Mouse (Mus musculus): ENCODE results near the gene Ovol1.

Gene Ovol1

DNA sequence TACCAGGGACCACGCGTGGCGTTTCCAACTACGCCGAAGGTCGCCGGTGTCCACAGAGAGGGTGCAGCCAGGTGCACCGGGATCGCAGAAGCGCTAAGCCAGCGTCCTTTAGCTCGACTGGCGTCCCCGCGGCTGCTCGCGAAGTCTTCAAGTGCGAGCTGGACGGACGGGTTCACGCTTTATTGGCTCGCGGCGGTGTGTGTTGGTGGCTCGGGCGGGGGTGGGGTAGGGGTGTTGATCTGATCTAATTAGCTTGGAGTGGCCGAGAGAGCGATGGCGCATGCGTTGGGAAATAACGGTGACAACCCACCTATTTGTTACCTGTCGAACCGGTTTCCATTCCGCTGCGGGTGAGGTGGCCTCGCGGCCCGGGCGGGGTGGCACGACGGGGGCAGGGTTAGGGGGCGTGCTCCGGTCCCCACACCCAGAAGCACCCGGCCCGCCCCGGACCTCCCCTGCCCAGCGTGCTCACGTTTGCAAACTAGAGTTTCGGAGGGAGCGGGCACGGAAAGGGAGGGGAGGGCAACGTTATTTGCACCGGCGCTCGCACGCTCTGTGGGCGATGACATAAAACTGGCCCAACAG, at the start of gene Ovol1:
TSS of gene Ovol1 (minus strand) at position 190 of the 585 bp plus-strand sequence.
- peak; percentile 80 for DNase-seq (ENCODE audit: low spot score in 2 of 2)

- peak; percentile 89 to 97 for DNase-seq (ENCODE audit: low spot score in 2 of 2)
These were observed 49.3 kb upstream of the Ovol1 start, which contains the start of gene Kat5 for GRCm38 (mm10) chr19:5609547-5610404. Gene Kat5 (minus strand): TSS chr19:5610237.

GRCm38 (mm10) chr19:5609171-5609546, 48.7 kb upstream of the Ovol1 start:
- DNase-seq (ENCODE audit: low spot score in 2 of 2), result no peak

DNA sequence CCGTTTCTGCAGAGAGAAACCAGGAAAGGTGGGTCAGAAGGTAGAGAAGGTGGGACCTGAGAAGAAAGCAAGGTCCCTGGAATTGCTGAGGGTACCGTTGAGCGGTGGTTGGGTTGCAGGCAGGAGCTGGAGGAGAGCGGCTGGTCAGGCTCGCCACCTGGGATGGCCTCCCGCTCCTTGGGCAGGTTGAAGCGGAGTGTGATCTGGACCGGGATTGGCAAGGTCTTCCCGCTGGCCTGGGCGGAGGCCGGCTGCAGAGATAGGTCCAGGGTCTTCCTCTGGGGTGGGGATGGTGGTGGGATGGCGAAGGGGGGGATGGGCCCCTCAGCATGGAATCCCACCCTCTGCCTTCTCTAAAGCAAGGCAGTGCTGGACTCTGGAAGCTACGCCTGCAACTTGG, 48.3 kb upstream of the Ovol1 start:
- no peak for DNase-seq (ENCODE audit: low spot score in 2 of 2)

GRCm38 (mm10) chr19:5607705-5608410, 47.4 kb upstream of the Ovol1 start:
- DNase-seq (ENCODE audit: low spot score in 2 of 2), result no peak

DNA sequence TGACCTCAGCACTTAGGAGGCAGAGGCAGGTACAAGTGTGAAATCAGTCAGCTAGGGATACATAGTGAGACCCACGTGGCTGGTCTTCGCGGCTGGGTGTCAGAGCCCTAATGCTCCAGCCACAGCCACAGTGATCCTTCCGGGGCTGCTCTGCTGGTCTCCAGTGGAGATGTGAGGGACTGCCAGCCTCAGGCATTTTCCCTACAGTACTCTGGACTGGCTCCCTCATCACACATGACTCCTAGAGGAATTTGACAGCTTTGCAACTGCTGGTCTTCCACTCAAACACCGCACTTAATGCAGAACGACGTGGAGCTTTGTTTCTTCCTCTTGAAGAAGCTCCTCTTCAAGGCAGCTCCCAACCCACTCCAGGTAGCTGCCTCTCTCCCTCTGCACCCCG, 45.8 kb upstream of the Ovol1 start:
- no peak for DNase-seq (ENCODE audit: low spot score in 2 of 2)

- DNase-seq (ENCODE audit: low spot score in 2 of 2), result no peak
These were observed 44.7 kb upstream of the Ovol1 start for GRCm38 (mm10) chr19:5605126-5605525.

DNA sequence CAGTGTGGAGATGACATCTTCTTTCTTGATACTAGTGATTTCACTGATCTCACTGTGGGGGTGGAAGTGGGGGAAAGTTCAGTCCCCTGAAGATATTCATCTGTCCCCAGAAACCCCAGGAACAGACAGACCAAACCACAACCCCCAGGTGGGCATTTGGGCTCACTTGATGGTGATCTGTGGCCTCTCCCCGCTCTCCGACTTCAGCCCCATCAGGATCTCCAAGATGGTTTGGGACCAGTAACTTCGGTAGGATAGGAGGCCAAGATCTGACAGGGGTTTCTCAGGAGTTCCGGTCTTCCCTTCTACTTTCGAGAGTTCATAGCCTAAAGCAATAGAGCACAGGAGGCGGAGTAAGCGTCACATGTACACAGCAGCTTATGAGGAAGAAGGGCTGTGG, 43.2 kb upstream of the Ovol1 start:
- no peak for DNase-seq (ENCODE audit: low spot score in 2 of 2)

- peak; percentile 66 for DNase-seq (ENCODE audit: low spot score in 2 of 2)
These were observed 41.5 kb upstream of the Ovol1 start, which contains the start of gene Rnaseh2c for GRCm38 (mm10) chr19:5601752-5602541. Gene Rnaseh2c (plus strand): TSS chr19:5601873.

- no peak for DNase-seq (ENCODE audit: low spot score in 2 of 2)
These were observed 38.8 kb upstream of the Ovol1 start for GRCm38 (mm10) chr19:5599224-5599623.

GRCm38 (mm10) chr19:5591888-5592287, 31.4 kb upstream of the Ovol1 start:
- no peak for DNase-seq (ENCODE audit: low spot score in 2 of 2)

GRCm38 (mm10) chr19:5589159-5589558, 28.7 kb upstream of the Ovol1 start:
- no peak for DNase-seq (ENCODE audit: low spot score in 2 of 2)

GRCm38 (mm10) chr19:5581995-5582394, 21.5 kb upstream of the Ovol1 start:
- DNase-seq (ENCODE audit: low spot score in 2 of 2), result no peak

DNA sequence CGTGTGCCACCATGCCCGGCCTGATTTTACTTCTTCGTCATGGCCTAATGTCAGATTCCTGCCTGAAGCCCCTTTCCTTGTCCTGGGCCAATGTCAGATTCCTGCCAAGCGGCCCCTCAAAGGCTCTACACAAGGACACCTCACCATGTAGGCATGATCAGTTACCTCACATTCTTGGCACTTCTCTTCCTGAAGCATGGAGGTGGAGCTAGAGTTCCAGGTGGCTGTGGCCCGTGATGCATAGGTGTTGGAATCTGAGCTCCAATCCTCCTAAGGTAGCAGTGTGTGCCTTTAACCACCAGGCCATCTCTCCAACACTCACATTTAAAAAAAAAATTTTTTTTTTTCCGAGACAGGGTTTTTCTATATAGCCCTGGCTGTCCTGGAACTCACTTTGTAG, 20.3 kb upstream of the Ovol1 start:
- no peak for DNase-seq (ENCODE audit: low spot score in 2 of 2)

DNA sequence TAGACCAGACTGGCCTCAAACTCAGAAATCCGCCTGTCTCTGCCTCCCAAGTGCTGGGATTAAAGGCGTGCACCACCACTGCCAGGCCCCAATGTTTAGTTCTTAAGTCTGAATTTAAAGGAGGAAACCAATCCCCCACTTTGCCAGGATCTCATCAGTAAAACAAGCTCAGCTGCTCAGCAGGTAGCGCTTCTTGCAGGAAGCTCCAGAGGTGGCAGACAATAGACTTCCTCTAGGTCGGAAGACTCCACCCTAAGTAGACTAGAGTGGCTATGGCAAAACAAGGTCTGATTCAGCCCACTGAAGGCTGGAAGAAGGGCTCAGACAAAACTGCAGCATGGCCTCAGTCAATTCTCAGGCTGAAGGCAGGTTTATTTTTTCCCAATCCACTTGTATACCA, 19.5 kb upstream of the Ovol1 start:
- DNase-seq (ENCODE audit: low spot score in 2 of 2), result no peak

- DNase-seq (ENCODE audit: low spot score in 2 of 2), result no peak
These were observed 14.9 kb upstream of the Ovol1 start for GRCm38 (mm10) chr19:5575336-5575735.

DNA sequence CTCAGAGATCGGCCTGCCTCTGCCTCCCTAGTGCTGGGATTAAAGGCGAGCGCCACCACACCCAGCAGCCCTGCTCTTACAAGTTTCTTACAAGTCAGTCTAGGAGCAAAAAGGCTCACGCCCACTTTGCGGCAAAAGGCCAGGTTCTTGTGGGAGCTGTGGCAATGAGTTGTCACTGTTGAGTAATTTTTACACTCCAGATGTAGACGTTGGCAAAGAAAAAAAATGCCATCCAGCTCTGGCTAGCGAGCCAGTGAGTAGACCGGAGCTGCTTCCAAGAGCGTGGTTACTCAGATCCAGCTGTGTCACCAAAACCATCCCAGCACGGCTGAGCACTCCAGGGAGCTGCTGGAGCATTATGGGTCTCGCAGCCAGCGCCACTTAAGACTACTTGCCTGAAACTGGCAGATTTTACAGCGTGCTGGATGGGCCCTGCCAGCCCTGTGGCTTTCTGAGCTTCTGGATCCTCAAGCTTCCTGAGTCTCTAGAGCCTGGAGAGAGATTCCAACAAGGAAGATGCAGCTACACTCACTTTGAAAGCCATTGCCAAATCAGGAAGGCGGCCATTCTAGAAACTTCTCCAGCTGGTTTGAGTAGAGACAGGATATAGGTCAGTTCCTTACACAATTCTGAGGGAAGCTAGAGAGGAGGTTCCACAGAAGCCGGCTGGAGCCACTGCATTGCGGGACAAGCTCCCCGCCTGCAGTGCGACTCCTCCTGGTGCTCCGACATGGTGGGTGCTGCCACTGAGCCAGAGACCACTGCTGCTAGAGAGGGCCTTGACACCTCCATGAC, 12.1 kb upstream of the Ovol1 start:
- DNase-seq (ENCODE audit: low spot score in 2 of 2), result no peak

DNA sequence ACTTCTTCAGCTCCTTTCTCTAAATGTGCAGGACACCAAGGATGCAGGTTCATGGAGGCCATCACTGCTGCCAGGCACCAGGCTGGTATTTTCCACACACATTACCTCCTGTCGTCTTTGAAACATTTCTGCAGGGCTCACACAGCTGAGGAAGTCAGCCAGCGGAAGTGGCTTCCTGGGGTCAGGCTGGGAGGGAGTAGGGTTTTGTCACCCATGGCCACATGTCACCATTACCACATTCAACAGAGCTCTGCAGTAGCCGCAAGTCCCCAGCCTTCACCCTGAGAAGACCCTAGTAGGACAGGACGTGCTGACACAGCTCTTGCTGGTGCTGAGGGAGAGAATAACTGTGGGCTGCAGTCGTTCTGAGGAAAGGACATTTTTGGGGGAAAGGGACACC, 11.4 kb upstream of the Ovol1 start:
- DNase-seq (ENCODE audit: low spot score in 2 of 2), result no peak

DNA sequence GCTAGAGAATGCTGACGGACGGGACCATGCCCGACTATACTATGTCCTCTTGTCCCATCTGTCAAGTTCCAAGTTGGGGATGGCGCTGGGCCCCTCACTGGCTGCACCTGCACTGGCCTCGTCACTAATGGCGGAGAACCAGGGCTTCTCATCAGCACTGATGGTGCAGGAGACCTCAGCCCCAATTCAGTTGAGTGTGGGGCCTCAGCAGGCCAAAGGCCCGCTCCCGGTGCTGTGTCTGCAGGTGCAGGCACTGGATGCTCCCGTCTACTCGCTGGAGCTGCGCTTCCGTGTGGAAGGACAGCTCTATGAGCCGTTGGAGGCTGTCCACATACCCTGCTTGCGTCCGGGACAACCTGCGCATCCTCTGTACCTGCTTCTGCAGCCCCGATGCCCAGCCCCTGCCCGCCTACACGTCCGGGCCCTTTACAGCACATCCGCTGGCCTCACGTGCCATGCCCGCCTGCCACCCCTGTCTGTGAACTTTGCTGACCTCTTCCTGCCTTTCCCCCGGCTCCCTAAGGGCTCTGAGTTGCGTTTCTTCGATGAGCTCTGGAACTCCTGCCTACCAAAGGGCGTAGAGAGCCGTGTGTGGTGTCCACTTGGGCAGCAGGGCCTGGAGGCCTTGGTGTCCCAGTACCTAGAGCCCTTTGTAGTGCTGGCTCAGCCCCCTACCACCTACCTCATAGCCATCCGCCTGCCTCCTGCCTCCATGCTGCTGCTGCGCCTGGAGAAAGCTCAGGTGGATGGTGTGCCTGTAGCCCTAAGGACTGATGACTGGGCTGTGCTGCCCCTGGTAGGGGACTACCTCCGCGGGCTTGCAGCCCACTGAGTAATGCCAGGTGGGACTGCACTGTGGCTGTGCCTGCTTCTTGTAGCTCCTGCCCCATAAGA, 10.2 kb upstream of the Ovol1 start:
- DNase-seq (ENCODE audit: low spot score in 2 of 2), result no peak

DNA sequence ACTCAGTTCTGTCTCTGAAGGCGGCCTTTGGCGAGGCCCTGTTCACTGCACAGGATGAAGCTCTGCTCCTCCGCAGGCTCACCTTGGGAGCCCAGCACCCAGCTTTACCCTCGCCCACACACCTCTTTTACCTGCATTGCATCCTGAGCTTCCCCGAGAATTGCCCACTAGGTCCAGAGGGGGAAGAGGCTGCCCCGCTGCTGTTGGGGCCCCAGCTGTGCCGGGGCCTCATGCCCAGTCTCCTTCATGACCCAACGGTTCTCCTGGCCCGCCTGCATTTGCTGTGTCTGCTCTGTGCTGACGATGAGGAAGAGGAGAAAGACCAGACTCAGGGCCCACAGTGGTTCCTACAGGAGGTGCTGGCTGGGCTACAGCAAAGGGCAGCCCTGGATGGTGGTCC, 9.1 kb upstream of the Ovol1 start:
- DNase-seq (ENCODE audit: low spot score in 2 of 2), result no peak
